Mouse (Mus musculus) stomach, embryonic 16.5 days (tissue): ENCODE results near the gene Gcc1. TPM values are rescaled to one million over a fixed set of nuclear protein-coding genes. Genes with fewer than 3 reads are reported as not detected.
A peak's percentile ranks its signal among the peaks of the same experiment; 100 is the strongest.

Experiments
- ATAC-seq: fragments of 200-750 bp; cut with Nextera tagmentation; 2 replicates; pipeline ENCODE4 v1.8.0; 2017; ENCODE audit warnings: moderate number of reproducible peaks, moderate TSS enrichment; ENCODE audit not compliant: insufficient read depth, low FRiP score
- H3K27ac ChIP-seq: fragments of 300-500 bp; sonication (generic); 2 replicates; pipeline ENCODE4 v1.5.1; 2014; ENCODE audit warnings: low read length
- H3K27me3 ChIP-seq: fragments of 300-500 bp; sonication (generic); 2 replicates; pipeline ENCODE4 v1.6.1; 2014; ENCODE audit warnings: low read length, control low read depth, mixed read lengths; ENCODE audit not compliant: control insufficient read depth, insufficient read depth
- H3K36me3 ChIP-seq: fragments of 300-500 bp; sonication (generic); 2 replicates; pipeline ENCODE4 v1.6.1; 2014; ENCODE audit warnings: low read length; ENCODE audit not compliant: control insufficient read depth, insufficient read depth
- H3K4me1 ChIP-seq: fragments of 300-500 bp; sonication (generic); 2 replicates; pipeline ENCODE4 v1.6.1; 2014; ENCODE audit warnings: low read length, control low read depth, mixed read lengths; ENCODE audit not compliant: control insufficient read depth, insufficient read depth
- H3K4me2 ChIP-seq: fragments of 300-500 bp; sonication (generic); 2 replicates; pipeline ENCODE4 v1.6.1; 2014; ENCODE audit warnings: low read depth, low read length, mixed read lengths
- H3K4me3 ChIP-seq: fragments of 300-500 bp; sonication (generic); replicated peaks from 2 replicates; pipeline ENCODE4 v1.5.1; 2014; ENCODE audit warnings: mild to moderate bottlenecking, low read length
- H3K9ac ChIP-seq: fragments of 300-500 bp; sonication (generic); 2 replicates; pipeline ENCODE4 v1.6.1; 2014; ENCODE audit warnings: low read length
- H3K9me3 ChIP-seq: fragments of 300-500 bp; sonication (generic); replicated peaks from 2 replicates; pipeline ENCODE4 v1.6.1; 2016; ENCODE audit warnings: low read length, control low read depth; ENCODE audit not compliant: control insufficient read depth
- WGBS: fragments of 180-500 bp; shearing (Covaris S2); extraction: QIAGEN DNeasy Blood & Tissue Kit; methylation state at CpG from one replicate; pipeline ENCODE4 v1.1.7; 2014; 5-methylcytosine and 5-hydroxymethylcytosine counted together
- polyA plus RNA-seq: library from polyadenylated mRNA; unstranded; fragments of >200 nt; fragmentation: Nextera tagmentation; extraction: Ambion mirVana; gene quantifications from 2 replicates; pipeline ENCODE4 v1.2.1, GENCODE M21; 2015

Gcc1 gene
- polyA plus RNA-seq, 1 experiment from 2014 or later, result 10.0 TPM

DNA sequence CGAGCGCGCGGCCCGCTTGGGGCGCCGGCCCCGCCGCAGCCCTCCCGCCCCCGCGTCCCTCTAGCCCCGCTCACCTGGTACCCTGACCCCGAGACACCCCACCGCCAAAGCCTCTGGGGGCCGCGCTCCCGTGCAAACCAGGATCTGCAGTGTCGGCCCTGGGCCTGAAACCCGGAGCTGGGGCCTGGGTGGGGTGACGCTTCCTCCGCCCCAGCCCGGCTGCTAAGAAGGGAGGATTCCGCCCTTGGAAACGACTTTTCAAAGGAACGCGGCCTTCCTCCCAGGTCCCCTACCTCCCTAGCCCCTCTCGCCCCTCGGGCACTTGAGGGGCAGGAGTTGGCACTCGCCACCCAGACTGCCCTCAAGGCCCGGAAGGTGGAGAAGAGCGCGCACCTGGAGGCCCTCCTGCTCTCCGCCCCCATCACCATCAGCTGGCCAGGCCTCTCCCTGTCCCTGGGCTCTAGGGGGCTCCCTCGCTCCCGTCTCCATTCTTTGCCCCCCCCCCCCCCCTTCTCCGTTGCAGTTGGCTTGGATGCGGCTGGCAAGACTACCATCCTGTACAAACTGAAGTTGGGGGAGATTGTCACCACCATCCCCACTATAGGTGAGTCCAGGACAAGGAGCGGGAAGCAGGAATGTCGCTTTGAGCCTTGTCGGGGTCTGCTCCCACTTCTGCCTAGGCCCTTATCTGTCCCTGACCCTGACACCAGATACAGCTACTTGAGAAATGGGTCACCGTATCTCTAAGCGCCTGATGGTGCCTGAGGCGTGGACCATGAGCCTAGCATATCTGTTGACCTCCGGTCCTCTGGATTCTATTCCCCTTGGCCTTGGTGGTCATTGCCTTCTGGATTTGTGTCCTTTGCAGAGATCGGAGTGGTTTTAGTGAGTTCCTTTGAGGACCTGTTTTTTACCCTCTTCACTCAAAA lies 4.2 kb downstream of the Gcc1 start:
- Histone ChIP-seq H3K36me3 (peaks cover 7% of the 10 kb centered on the region), H3K27me3 (no peaks in the 10 kb centered on the region), H3K4me2 (peak overlapping the region; percentile 70), H3K4me3 (peak overlapping the region; percentile 72), H3K9ac (peak overlapping the region; percentile 95), H3K27ac (peak overlapping the region; percentile 77), H3K9me3 (no peaks in the 10 kb centered on the region), H3K4me1 (peaks cover 26% of the 10 kb centered on the region)
- WGBS, result 8% methylated on average over 45 of the region's 46 CpGs
- ATAC-seq, result 0 out of 2 replicates have a peak, but pooled peaks have one; percentile 18

DNA sequence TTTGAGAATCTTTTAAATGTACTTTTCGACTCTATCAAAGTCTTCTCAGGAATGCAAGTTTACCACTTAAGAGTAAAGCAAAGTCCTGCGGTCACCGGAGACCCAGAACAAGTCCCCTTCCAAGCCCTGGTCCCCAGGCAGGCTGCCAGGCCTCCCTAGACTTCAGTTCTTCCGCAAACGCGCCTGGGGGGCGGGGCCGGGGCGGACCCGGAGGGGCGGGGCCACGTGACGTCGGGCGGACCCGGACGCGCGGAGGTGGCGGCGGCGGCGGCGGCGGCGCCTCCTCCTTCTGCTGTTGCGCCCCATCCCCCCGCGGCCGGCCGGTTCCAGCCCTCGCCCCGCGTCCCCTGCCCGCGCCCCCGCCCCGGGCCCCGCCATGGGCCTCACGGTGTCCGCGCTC lies 4.9 kb downstream of the Gcc1 start, which contains the start of gene Arf5:
TSS of gene Arf5 (plus strand) at position 248 of the 400 bp plus-strand sequence.
- Histone ChIP-seq H3K27me3 (no peaks in the 10 kb centered on the region), H3K4me1 (peaks cover 26% of the 10 kb centered on the region), H3K9ac (peak within 1 kb of the TSS; percentile 95), H3K27ac (peak within 1 kb of the TSS; percentile 77), H3K4me2 (peak within 1 kb of the TSS; percentile 70), H3K9me3 (no peaks in the 10 kb centered on the region), H3K4me3 (peak within 1 kb of the TSS; percentile 72), H3K36me3 (peaks cover 13% of the 10 kb centered on the region)
- under 1% methylated on average over 36 of the region's 42 CpGs for WGBS
- peak; percentile 74 for ATAC-seq

DNA sequence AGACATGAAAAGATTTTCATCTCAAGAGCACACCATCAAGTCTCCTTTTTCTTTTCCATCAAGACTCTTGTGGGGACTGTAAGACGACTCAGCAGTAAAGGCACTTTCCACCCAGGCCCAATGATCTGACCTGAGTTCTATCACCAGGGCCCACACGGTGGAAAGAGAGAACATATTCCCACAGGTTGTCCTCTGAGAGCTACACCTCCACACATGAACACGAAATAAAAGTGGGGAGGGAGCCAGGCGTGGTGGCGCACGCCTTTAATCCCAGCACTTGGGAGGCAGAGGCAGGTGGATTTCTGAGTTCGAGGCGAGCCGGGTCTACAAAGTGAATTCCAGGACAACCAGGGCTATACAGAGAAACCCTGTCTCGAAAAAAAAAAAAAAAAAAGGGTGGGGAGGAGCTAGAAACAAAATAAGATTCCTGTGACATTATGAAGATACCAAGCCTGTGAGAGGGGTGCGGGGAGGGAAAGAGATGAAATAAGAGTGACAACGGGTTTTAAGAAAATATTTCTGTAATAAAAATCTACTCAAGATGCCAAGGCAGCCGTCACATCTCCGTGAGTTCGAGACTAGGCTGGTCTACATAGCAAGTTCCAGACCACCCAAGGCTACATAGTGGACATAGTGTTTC lies 5.4 kb downstream of the Gcc1 start:
- H3K9me3 ChIP-seq, result no peaks in the 10 kb centered on the region
- H3K4me3 ChIP-seq, result peak overlapping the region; percentile 72
- H3K27ac ChIP-seq, result peak overlapping the region; percentile 77; the same call in 1 of the 2 replicates
- H3K4me1 ChIP-seq, result peaks cover 26% of the 10 kb centered on the region
- ATAC-seq, result no peak
- WGBS, result 66% methylated on average over 15 of the region's 15 CpGs
- H3K4me2 ChIP-seq, result peak overlapping the region; percentile 41
- H3K36me3 ChIP-seq, result peaks cover 19% of the 10 kb centered on the region
- no peaks in the 10 kb centered on the region for H3K27me3 ChIP-seq
- H3K9ac ChIP-seq, result no peak overlapping the region

DNA sequence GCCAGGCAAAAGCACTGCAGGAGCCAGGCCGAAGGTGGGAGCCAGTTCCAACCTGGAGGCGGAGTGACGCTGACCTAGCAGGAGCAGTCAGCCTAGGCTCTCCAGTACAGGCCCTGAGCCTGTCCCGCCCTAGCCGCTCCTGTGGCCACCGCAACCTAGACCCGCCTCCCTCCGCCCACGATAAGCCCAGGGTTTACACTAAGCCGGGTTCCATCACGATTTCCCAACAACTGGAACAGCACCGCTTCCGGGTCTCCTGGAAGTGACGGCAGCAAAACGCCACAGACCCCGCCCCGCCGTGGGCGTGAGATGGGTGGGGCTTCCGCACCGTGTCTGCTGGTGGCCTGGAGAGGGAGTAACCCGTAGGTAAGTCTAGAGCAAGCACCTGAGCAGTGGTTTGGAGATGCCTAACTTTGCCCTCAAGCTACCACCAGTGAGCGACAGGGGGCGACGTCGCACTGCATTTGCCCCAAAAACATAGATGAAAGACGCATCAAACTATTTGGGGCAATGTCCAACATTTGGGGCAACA lies 6.7 kb downstream of the Gcc1 start:
- WGBS, result under 1% methylated on average over 27 of the region's 27 CpGs
- H3K36me3 ChIP-seq, result peaks cover 19% of the 10 kb centered on the region
- H3K4me1 ChIP-seq, result peaks cover 26% of the 10 kb centered on the region
- peak; percentile 95 for ATAC-seq
- no peaks in the 10 kb centered on the region for H3K9me3 ChIP-seq
- H3K4me3 ChIP-seq, result peak overlapping the region; percentile 90
- peak overlapping the region; percentile 91 for H3K9ac ChIP-seq
- H3K4me2 ChIP-seq, result peak overlapping the region; percentile 92
- H3K27me3 ChIP-seq, result no peaks in the 10 kb centered on the region
- peak overlapping the region; percentile 77 for H3K27ac ChIP-seq

DNA sequence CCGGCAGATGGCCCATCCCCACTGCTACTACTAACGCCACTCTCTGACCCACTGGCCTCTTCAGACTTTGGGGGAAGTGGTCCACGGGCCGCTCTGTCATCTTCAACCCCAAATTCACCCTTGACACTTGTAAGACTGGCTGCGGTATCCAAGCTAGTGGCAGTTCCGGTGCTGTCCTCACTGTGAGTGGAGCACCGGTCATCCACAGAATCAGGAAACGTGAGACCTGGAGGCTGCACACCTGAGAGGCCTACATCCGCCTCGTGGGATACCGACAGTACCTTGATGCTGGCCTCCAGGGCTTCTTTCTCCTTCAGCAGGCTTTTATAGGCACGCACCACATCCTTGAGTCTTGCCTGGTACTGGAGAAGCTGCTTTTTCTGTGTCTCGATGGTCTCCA lies 7.3 kb downstream of the Gcc1 start:
- Histone ChIP-seq H3K27ac (peak overlapping the region; percentile 77), H3K36me3 (peaks cover 20% of the 10 kb centered on the region)
- WGBS, result 14% methylated on average over 13 of the region's 13 CpGs

DNA sequence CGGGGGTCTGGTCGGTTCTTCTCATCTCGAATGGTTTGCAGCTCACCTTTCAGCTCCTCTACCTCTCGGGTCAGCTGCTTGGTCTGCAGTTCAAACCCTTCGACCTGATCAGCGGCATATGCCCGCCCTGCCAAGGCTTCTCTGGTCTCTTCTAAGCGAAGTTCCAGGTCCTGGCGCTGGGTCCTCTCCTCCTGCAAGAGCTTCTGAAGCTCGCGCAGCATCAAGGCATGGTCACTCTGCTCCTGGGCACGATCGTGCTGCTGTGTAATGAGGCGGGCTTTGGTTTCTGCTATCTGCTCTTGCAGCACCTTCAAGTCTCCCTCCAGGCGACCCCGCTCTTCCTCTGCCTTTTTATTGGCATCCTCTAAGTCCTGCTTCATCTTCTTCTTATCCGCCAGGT lies 7.8 kb downstream of the Gcc1 start:
- no peaks in the 10 kb centered on the region for H3K9me3 ChIP-seq
- peak overlapping the region; percentile 91 for H3K9ac ChIP-seq
- peak overlapping the region; percentile 90 for H3K4me3 ChIP-seq
- no peaks in the 10 kb centered on the region for H3K27me3 ChIP-seq
- no peak for ATAC-seq
- WGBS, result 70% methylated on average over 17 of the region's 17 CpGs
- peaks cover 26% of the 10 kb centered on the region for H3K4me1 ChIP-seq
- H3K36me3 ChIP-seq, result peaks cover 25% of the 10 kb centered on the region
- H3K27ac ChIP-seq, result no peak overlapping the region
- H3K4me2 ChIP-seq, result peak overlapping the region; percentile 92

More for the DNA sequence above, 7.3 kb downstream of the Gcc1 start:
- H3K4me3 ChIP-seq, result peak overlapping the region; percentile 90
- H3K27me3 ChIP-seq, result no peaks in the 10 kb centered on the region
- H3K4me1 ChIP-seq, result peaks cover 26% of the 10 kb centered on the region
- H3K9me3 ChIP-seq, result no peaks in the 10 kb centered on the region
- peak overlapping the region; percentile 92 for H3K4me2 ChIP-seq
- peak overlapping the region; percentile 91 for H3K9ac ChIP-seq
- ATAC-seq, result no peak

DNA sequence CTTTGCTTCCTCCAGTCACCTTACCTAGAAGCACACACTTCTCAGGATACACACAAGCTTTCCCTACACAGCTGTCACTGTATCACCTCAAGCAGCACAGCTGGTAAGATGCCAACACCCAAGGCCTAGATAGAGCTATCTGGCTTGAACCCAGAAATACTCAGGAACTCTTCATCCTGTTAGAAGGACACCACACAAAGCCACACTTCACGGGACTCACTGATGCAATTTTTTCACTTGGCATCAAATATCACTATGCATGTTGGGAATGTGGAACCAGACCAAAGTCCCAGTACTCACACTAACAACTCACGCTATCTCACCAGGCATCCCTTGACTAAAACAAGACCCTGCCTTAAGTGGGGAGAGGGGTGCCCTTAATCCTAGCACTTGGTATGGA lies 8.5 kb downstream of the Gcc1 start:
- no peaks in the 10 kb centered on the region for H3K27me3 ChIP-seq
- peak overlapping the region; percentile 92 for H3K4me2 ChIP-seq
- H3K27ac ChIP-seq, result no peak overlapping the region
- H3K36me3 ChIP-seq, result peaks cover 27% of the 10 kb centered on the region
- no peak overlapping the region for H3K9ac ChIP-seq
- peak overlapping the region; percentile 90; the same call in 1 of the 2 replicates for H3K4me3 ChIP-seq
- peaks cover 24% of the 10 kb centered on the region for H3K4me1 ChIP-seq
- H3K9me3 ChIP-seq, result no peaks in the 10 kb centered on the region
- 68% methylated on average over 2 of the region's 2 CpGs for WGBS
- ATAC-seq, result no peak

DNA sequence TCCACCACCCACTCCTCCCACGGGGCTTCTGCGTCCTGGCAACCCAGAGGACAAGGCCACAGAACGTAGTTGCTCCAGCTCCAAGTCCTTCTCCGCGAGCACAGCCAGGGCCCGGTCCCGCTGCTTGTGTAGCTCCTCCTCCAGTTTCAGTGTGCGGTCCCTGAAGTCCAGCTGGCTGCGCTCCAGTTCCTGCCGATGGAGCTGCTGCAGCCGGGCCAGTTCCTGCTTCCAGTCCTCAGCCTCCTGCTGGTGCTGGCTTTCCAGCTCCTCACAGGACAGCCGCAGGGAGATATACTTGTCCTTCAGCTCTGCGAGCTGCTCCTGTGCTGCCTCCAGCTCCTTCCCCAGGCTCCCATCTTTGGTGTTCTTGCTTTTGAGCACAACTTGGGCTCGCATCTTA lies 9.7 kb downstream of the Gcc1 start:
- Histone ChIP-seq H3K27ac (no peak overlapping the region), H3K9ac (no peak overlapping the region), H3K9me3 (no peaks in the 10 kb centered on the region), H3K4me3 (no peak overlapping the region), H3K36me3 (peaks cover 27% of the 10 kb centered on the region), H3K4me1 (peaks cover 19% of the 10 kb centered on the region), H3K27me3 (no peaks in the 10 kb centered on the region), H3K4me2 (no peak overlapping the region)
- 80% methylated on average over 14 of the region's 14 CpGs for WGBS
- ATAC-seq, result no peak

DNA sequence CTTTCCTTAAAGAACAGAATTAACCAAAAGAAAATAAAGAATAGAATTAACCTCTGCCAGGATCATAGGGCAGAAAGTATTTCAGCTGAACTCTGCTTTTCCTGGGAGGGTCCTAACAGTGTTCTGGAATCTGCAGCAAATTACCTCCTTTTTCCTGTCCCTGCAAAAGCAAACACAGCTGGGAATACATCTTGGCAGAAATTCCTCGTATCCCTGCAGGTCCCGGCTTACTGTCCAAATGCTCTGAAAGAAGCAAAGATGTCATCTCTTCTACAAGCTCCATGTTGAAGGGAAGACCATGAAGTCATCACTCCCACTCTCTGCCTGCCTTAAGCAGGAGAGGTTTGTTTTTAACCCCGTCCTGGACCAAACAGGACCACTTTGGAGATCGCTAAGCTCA lies 11.2 kb downstream of the Gcc1 start:
- ATAC-seq, result no peak
- Histone ChIP-seq H3K9ac (no peak overlapping the region), H3K9me3 (no peaks in the 10 kb centered on the region), H3K4me1 (peaks cover 15% of the 10 kb centered on the region), H3K27me3 (no peaks in the 10 kb centered on the region), H3K36me3 (peaks cover 27% of the 10 kb centered on the region), H3K4me3 (no peak overlapping the region), H3K4me2 (no peak overlapping the region), H3K27ac (no peak overlapping the region)
- 63% methylated on average over 4 of the region's 4 CpGs for WGBS
